Mouse (Mus musculus): Measurements from ENCODE around the gene Klra2.
"Not testable (repeated sequence)": the region's sequence is repeated elsewhere in the genome, so short reads cannot be mapped to it uniquely, and the experiment has no call there.

The Klra2 gene

GRCm38 (mm10) chr6:131247206-131247605 is at the start of gene Klra2:
Gene Klra2 (minus strand): TSS chr6:131247362.
- no peak for DNase-seq (ENCODE audit: low read depth, low spot score)

- no peak for DNase-seq (ENCODE audit: low read depth, low spot score)
Measured at GRCm38 (mm10) chr6:131294435-131295112, 47.4 kb upstream of the Klra2 start.

- DNase-seq (ENCODE audit: low read depth, low spot score) = no peak
Measured at GRCm38 (mm10) chr6:131293916-131294315, 46.8 kb upstream of the Klra2 start.

GRCm38 (mm10) chr6:131292991-131293788 is 46.0 kb upstream of the Klra2 start, which contains the start of gene Magohb:
Gene Magohb (minus strand): TSS chr6:131293244.
- peak; percentile 75 for DNase-seq (ENCODE audit: low read depth, low spot score)

GRCm38 (mm10) chr6:131292276-131292990 is 45.3 kb upstream of the Klra2 start:
- no peak for DNase-seq (ENCODE audit: low read depth, low spot score)

- DNase-seq (ENCODE audit: low read depth, low spot score) = no peak
Measured at GRCm38 (mm10) chr6:131290430-131290829, 43.3 kb upstream of the Klra2 start.

GRCm38 (mm10) chr6:131278160-131278559 is 31.0 kb upstream of the Klra2 start:
- not testable (repeated sequence) for DNase-seq (ENCODE audit: low read depth, low spot score)

GRCm38 (mm10) chr6:131276659-131277058 is 29.5 kb upstream of the Klra2 start:
- DNase-seq (ENCODE audit: low read depth, low spot score) = no peak

- no peak for DNase-seq (ENCODE audit: low read depth, low spot score)
Measured at GRCm38 (mm10) chr6:131272311-131272710, 25.1 kb upstream of the Klra2 start.

GRCm38 (mm10) chr6:131270312-131270711 is 23.1 kb upstream of the Klra2 start:
- no peak for DNase-seq (ENCODE audit: low read depth, low spot score)

- DNase-seq (ENCODE audit: low read depth, low spot score) = no peak
Measured at GRCm38 (mm10) chr6:131269599-131269998, 22.4 kb upstream of the Klra2 start.

GRCm38 (mm10) chr6:131264175-131264574 is 17.0 kb upstream of the Klra2 start:
- DNase-seq (ENCODE audit: low read depth, low spot score) = no peak

GRCm38 (mm10) chr6:131262778-131263177 is 15.6 kb upstream of the Klra2 start:
- no peak for DNase-seq (ENCODE audit: low read depth, low spot score)

- DNase-seq (ENCODE audit: low read depth, low spot score) = no peak
Measured at GRCm38 (mm10) chr6:131262009-131262408, 14.8 kb upstream of the Klra2 start.

- DNase-seq (ENCODE audit: low read depth, low spot score) = no peak
Measured at GRCm38 (mm10) chr6:131245081-131245480, 2.1 kb downstream of the Klra2 start.

Data from retina, adult 2 months (tissue).